ENCODE assay signal across 15 mouse cellular contexts in the genomic region with DNA sequence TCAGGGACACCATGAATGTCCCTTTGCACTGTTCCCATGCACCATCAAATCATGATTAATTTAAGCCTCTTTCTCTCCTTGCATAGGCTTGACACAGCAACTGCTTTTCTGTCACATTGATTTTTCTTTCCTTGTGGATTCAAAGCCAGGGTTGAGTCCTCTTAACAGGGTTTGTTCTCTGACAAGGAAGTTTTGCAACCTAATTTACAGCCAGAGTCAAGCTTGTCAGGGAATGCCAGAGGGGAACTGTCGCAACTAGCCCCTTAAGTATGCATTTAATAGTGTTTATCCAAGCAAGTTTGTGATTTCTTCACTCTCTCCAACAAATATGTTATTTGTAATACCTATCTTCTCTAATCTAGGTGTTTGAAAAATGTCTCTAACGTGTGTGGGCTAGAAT.
DNase-seq lines count a peak whose midpoint lies in the region; ATAC-seq and TF ChIP-seq lines count a peak whose summit lies in the region.
"Had no signal": no experiment of that assay in that cellular context is flagged by ENCODE, and none has a peak within 500 bp of the region (broad histone marks: within the 10 kb centered on the region; RNA-seq: fewer than 3 reads in every experiment).

No protein-coding gene starts in this region.

- no peak overlapping the region for H3K4me2 ChIP-seq in kidney, embryonic 14.5 days (replicated peaks; ENCODE audit: low read depth, low read length)
- H3K4me2 ChIP-seq in lung, postnatal 0 days (replicated peaks; ENCODE audit: low read depth, low read length): no peak overlapping the region
- H3K4me2 ChIP-seq in stomach, postnatal 0 days (replicated peaks; ENCODE audit: low read depth): no peak overlapping the region
- H3K4me2 ChIP-seq: heart, embryonic 11.5 days; lung, embryonic 15.5 days had no signal

- 53% methylated on average over 2 of the region's 2 CpGs for WGBS in kidney, adult 2 months
- 42% methylated on average over 2 of the region's 2 CpGs for WGBS in kidney, embryonic 14.5 days
- WGBS in lung, postnatal 0 days: 29% methylated on average over 2 of the region's 2 CpGs
- 35% methylated on average over 2 of the region's 2 CpGs for WGBS in stomach, postnatal 0 days

- H3K27me3 ChIP-seq in kidney, adult 2 months (replicated peaks; ENCODE audit: control insufficient read depth, insufficient read depth, low read length): no peaks in the 10 kb centered on the region
- no peaks in the 10 kb centered on the region for H3K27me3 ChIP-seq in kidney, embryonic 14.5 days (ENCODE audit: control insufficient read depth, insufficient read depth, low read length)
- no peaks in the 10 kb centered on the region for H3K27me3 ChIP-seq in lung, postnatal 0 days (replicated peaks; ENCODE audit: insufficient read depth, low read length)
- H3K27me3 ChIP-seq in stomach, postnatal 0 days (ENCODE audit: control insufficient read depth, insufficient read depth, low read length): no peaks in the 10 kb centered on the region
- H3K27me3 ChIP-seq: lung, embryonic 15.5 days had no signal

- no peak for TF ChIP-seq CTCF in kidney, adult 2 months (conservative IDR thresholded peaks at IDR 0.05; ENCODE audit: insufficient read depth, insufficient read length, low read depth, low read length)
- no peak for TF ChIP-seq CTCF in lung, postnatal 0 days (IDR thresholded peaks at IDR 0.05)
- TF ChIP-seq CTCF in stomach, postnatal 0 days (IDR thresholded peaks at IDR 0.05; ENCODE audit: low read depth): no peak

- no peak for TF ChIP-seq POLR2A in kidney, adult 2 months (IDR thresholded peaks at IDR 0.05; ENCODE audit: low read depth, low read length)

- H3K27ac ChIP-seq in kidney, adult 2 months (ENCODE audit: insufficient read depth, low read depth, low read length): no peak overlapping the region
- no peak overlapping the region for H3K27ac ChIP-seq in kidney, embryonic 14.5 days (ENCODE audit: low read depth, low read length)
- H3K27ac ChIP-seq in lung, postnatal 0 days (ENCODE audit: low read length): no peak overlapping the region
- H3K27ac ChIP-seq in stomach, postnatal 0 days (replicated peaks): 0 out of 2 replicates have a peak overlapping the region, but pooled peaks have one; percentile 5
- H3K27ac ChIP-seq: lung, embryonic 15.5 days had no signal

- ATAC-seq in kidney, embryonic 14.5 days (ENCODE audit: low FRiP score, low TSS enrichment): no peak
- ATAC-seq in lung, postnatal 0 days: peak; percentile 67
- no peak for ATAC-seq in stomach, postnatal 0 days (ENCODE audit: low FRiP score, low TSS enrichment)

- H3K9me3 ChIP-seq in kidney, embryonic 14.5 days (ENCODE audit: control insufficient read depth, low read length): no peaks in the 10 kb centered on the region
- H3K9me3 ChIP-seq in lung, postnatal 0 days (ENCODE audit: low read length): no peaks in the 10 kb centered on the region
- no peaks in the 10 kb centered on the region for H3K9me3 ChIP-seq in stomach, postnatal 0 days (ENCODE audit: control insufficient read depth, low read length)
- H3K9me3 ChIP-seq: lung, embryonic 15.5 days had no signal

- no peak overlapping the region for H3K9ac ChIP-seq in kidney, embryonic 14.5 days (ENCODE audit: low read depth, low read length)
- H3K9ac ChIP-seq in lung, postnatal 0 days (replicated peaks; ENCODE audit: low read depth): no peak overlapping the region
- H3K9ac ChIP-seq in stomach, postnatal 0 days (ENCODE audit: low read length): no peak overlapping the region
- H3K9ac ChIP-seq: lung, embryonic 15.5 days had no signal

- TF ChIP-seq EP300 in lung, postnatal 0 days (IDR thresholded peaks at IDR 0.05): no peak; the same call in 1 of the 2 replicates
- TF ChIP-seq EP300 in stomach, postnatal 0 days (optimal IDR thresholded peaks at IDR 0.05): no peak

- H3K36me3 ChIP-seq in kidney, adult 2 months (ENCODE audit: control insufficient read depth, insufficient read depth, low read length): no peaks in the 10 kb centered on the region
- no peaks in the 10 kb centered on the region for H3K36me3 ChIP-seq in kidney, embryonic 14.5 days (ENCODE audit: control insufficient read depth, insufficient read depth, low read length)
- H3K36me3 ChIP-seq in lung, postnatal 0 days (ENCODE audit: insufficient read depth, low read length): no peaks in the 10 kb centered on the region
- no peaks in the 10 kb centered on the region for H3K36me3 ChIP-seq in stomach, postnatal 0 days (ENCODE audit: control insufficient read depth, insufficient read depth, low read length)
- H3K36me3 ChIP-seq: lung, embryonic 15.5 days had no signal

- peak; percentile 38 for DNase-seq in kidney, adult 2 months
- peak; percentile 22 to 36 for DNase-seq in urinary bladder, postnatal 36 days (ENCODE audit: low spot score in 2 of 2)
- no peak for DNase-seq in urinary bladder, postnatal 25 days (ENCODE audit: low spot score)
- peak; percentile 81 for DNase-seq in lung, postnatal 0 days (ENCODE audit: low spot score)
- no peak for DNase-seq in stomach, postnatal 0 days (ENCODE audit: low spot score)
- no peak for DNase-seq in thymus, postnatal 10 days (ENCODE audit: low spot score in 2 of 2)
- no peak for DNase-seq in MN1 (ENCODE audit: low spot score)
- DNase-seq: cerebellum, adult 9-11 months; gastrocnemius, postnatal 14 days; kidney, postnatal 25 days; layer of hippocampus, adult 9-11 months; thymus, adult 2 months had no signal

- no peaks in the 10 kb centered on the region for H3K4me1 ChIP-seq in kidney, adult 2 months (ENCODE audit: control insufficient read depth, insufficient read depth, low read length)
- 0 out of 2 replicates have a peak, but pooled peaks cover 3% of the 10 kb centered on the region for H3K4me1 ChIP-seq in kidney, embryonic 14.5 days (ENCODE audit: control insufficient read depth, insufficient read depth, low read length)
- H3K4me1 ChIP-seq in lung, postnatal 0 days (ENCODE audit: insufficient read depth, low read depth, low read length): peaks cover 3% of the 10 kb centered on the region; the same call in 1 of the 2 replicates
- no peaks in the 10 kb centered on the region for H3K4me1 ChIP-seq in stomach, postnatal 0 days (replicated peaks; ENCODE audit: control insufficient read depth, insufficient read depth)
- H3K4me1 ChIP-seq: lung, embryonic 15.5 days had no signal

- no peak overlapping the region for H3K4me3 ChIP-seq in kidney, adult 2 months (ENCODE audit: insufficient read depth, low read depth, low read length)
- H3K4me3 ChIP-seq in kidney, embryonic 14.5 days (ENCODE audit: low read length): no peak overlapping the region
- no peak overlapping the region for H3K4me3 ChIP-seq in lung, postnatal 0 days (ENCODE audit: low read depth, low read length)
- H3K4me3 ChIP-seq in stomach, postnatal 0 days (ENCODE audit: low read depth, low read length): no peak overlapping the region
- H3K4me3 ChIP-seq: lung, embryonic 15.5 days had no signal

Comparison
In these comparisons a context has a peak if more than half of its experiments do, and no peak if none do; other contexts are left out.
1. DNase-seq: peak in kidney, adult 2 months (single experiment), urinary bladder, postnatal 36 days (2 of 2) and lung, postnatal 0 days (single experiment); none in urinary bladder, postnatal 25 days (single experiment), stomach, postnatal 0 days (single experiment), thymus, postnatal 10 days (0 of 2) and MN1 (single experiment).